In the genomic region with DNA sequence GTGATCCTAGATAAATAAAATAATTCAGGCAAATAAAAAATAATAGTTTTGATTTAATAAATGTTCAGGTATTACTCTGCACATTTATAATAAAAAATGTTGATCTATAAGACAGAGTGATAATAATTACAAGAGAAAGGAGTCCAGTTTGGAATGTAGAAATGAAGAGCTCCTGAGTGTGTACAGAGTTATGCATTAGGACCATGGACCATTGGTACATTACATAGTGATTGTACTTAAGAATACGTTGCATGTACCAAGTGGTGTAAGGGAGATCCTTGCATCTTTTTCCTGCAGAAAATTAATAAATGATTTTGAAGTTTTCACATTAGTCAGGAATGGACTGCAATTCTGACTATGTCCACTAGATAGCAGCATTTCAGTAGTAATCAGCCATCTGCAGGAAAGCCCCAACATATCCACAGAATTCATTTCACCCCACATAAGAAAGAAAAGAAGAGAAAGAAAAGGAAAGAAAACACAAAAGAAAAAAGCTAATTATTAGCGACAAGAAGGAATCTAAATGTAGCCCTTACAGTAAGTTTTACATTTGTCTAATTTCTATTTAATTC, we compare ENCODE assay signal across 8 mouse cellular contexts.
A peak's percentile ranks its signal among the peaks of the same experiment; 100 is the strongest.
DNase-seq lines count a peak whose midpoint lies in the region; ATAC-seq and TF ChIP-seq lines count a peak whose summit lies in the region.

No protein-coding gene starts in this region.

- H3K4me2 ChIP-seq in neural tube, embryonic 13.5 days = no peak overlapping the region

- H3K4me3 ChIP-seq in heart, embryonic 10.5 days = no peak overlapping the region
- H3K4me3 ChIP-seq in neural tube, embryonic 13.5 days = no peak overlapping the region
- H3K4me3 ChIP-seq in cortical plate, adult 2 months (ENCODE audit: insufficient read depth, low read length) = no peak overlapping the region

- peak; percentile 6 to 43 for DNase-seq in heart, postnatal 10 days
- DNase-seq in heart, embryonic 10.5 days (ENCODE audit: low spot score) = no peak
- DNase-seq in neural tube, embryonic 10.5 days (ENCODE audit: extremely low spot score, low spot score) = no peak
- peak; percentile 41 to 57 for DNase-seq in left cerebral cortex, postnatal 25 days (ENCODE audit: low spot score in 2 of 2)
- DNase-seq in spleen, adult 12 weeks (ENCODE audit: low spot score) = no peak
- no peak for DNase-seq in adrenal gland, postnatal 25 days

- 0 out of 2 replicates have a peak, but pooled peaks have one; percentile 12 for TF ChIP-seq CTCF in cortical plate, adult 2 months (IDR thresholded peaks at IDR 0.05; ENCODE audit: extremely low read depth, insufficient read depth, low read length)

- H3K9me3 ChIP-seq in heart, embryonic 10.5 days = no peaks in the 10 kb centered on the region
- no peaks in the 10 kb centered on the region for H3K9me3 ChIP-seq in neural tube, embryonic 13.5 days

- H3K27me3 ChIP-seq in heart, embryonic 10.5 days (ENCODE audit: insufficient read depth, poor library complexity, severe bottlenecking) = no peaks in the 10 kb centered on the region
- H3K27me3 ChIP-seq in neural tube, embryonic 13.5 days = no peaks in the 10 kb centered on the region

- intact Hi-C loops in heart, postnatal 10 days (cut with DNase I) = loop anchor here (2.0 kb wide), 1 partner anchor 791 kb away; no protein-coding TSS in a partner anchor
- intact Hi-C loops in left cerebral cortex, postnatal 25 days (cut with DNase I) = loop anchor here (1.0 to 5.0 kb wide), 3 partner anchors 202 to 792 kb away; a partner anchor contains a TSS

- TF ChIP-seq POLR2A in cortical plate, adult 2 months (IDR thresholded peaks at IDR 0.05; ENCODE audit: extremely low read depth, insufficient read depth, low read length) = no peak

- H3K36me3 ChIP-seq in heart, embryonic 10.5 days = no peaks in the 10 kb centered on the region
- no peaks in the 10 kb centered on the region for H3K36me3 ChIP-seq in neural tube, embryonic 13.5 days

- ATAC-seq in neural tube, embryonic 13.5 days (ENCODE audit: low read depth) = peak; percentile 50

- H3K27ac ChIP-seq in heart, embryonic 10.5 days = no peak overlapping the region
- no peak overlapping the region for H3K27ac ChIP-seq in neural tube, embryonic 13.5 days (replicated peaks)
- no peak overlapping the region for H3K27ac ChIP-seq in cortical plate, adult 2 months (ENCODE audit: insufficient read depth, low read length)

- H3K9ac ChIP-seq in neural tube, embryonic 13.5 days = no peak overlapping the region

- H3K4me1 ChIP-seq in heart, embryonic 10.5 days = no peaks in the 10 kb centered on the region
- no peaks in the 10 kb centered on the region for H3K4me1 ChIP-seq in neural tube, embryonic 13.5 days (replicated peaks)
- no peaks in the 10 kb centered on the region for H3K4me1 ChIP-seq in cortical plate, adult 2 months (ENCODE audit: control insufficient read depth, insufficient read depth, low read length)

- WGBS in heart, embryonic 10.5 days = 14% methylated on average over 2 of the region's 2 CpGs
- 3% methylated on average over 2 of the region's 2 CpGs for WGBS in neural tube, embryonic 13.5 days

Comparison
In these comparisons a context has a peak if more than half of its experiments do, and no peak if none do; other contexts are left out.
1. DNase-seq: peak in heart, postnatal 10 days (2 of 2) and left cerebral cortex, postnatal 25 days (2 of 2); none in heart, embryonic 10.5 days (single experiment), neural tube, embryonic 10.5 days (single experiment), spleen, adult 12 weeks (single experiment) and adrenal gland, postnatal 25 days (single experiment).